Mouse (Mus musculus): ENCODE measurements around the gene Pmfbp1.

Gene Pmfbp1

GRCm38 (mm10) chr8:109591367-109591766 is 97.5 kb downstream of the Pmfbp1 start:
- DNase-seq (ENCODE audit: extremely low spot score, low spot score) = no peak

GRCm38 (mm10) chr8:109592164-109592563 is 98.3 kb downstream of the Pmfbp1 start:
- no peak for DNase-seq (ENCODE audit: extremely low spot score, low spot score)
